Mouse (Mus musculus): ENCODE data around the gene Pdlim7. TPM values are rescaled to one million over a fixed set of nuclear protein-coding genes. Genes with fewer than 3 reads are reported as not detected.

Pdlim7 gene
- polyA plus RNA-seq, 1 experiment: 89.6 TPM

DNA sequence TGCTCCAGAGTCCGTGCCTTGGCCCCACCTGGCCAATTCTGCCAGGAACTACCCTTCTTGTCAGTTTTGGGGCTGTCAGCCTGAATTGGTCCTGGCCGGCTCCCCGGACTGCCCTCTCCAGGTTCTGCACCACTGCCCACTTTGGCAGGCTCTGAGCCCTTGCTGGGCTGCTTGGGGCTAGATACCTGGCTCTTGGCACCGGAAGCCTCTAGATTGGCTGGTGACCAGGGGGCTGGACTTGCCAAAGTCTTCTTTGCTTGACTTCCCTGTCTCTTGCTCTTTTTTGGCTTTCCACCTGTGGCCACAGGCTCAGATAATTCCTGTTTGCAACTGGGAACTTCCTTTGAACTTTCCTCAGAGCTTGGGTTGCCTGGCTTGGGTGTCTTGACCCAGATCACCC lies 29.4 kb upstream of the Pdlim7 start:
- no peak for TF ChIP-seq CTCF (IDR thresholded peaks at IDR 0.05; ENCODE audit: control insufficient read depth, insufficient read depth, low read length)
- TF ChIP-seq POLR2A (IDR thresholded peaks at IDR 0.05; ENCODE audit: borderline replicate concordance, control insufficient read depth, low read depth, low read length): no peak
- 93% methylated on average over 4 of the region's 4 CpGs for WGBS
- no peaks in the 10 kb centered on the region; the same call in 1 of the 2 replicates for H3K4me1 ChIP-seq (ENCODE audit: control insufficient read depth, insufficient read depth, low read length)
- no peak overlapping the region for H3K27ac ChIP-seq (ENCODE audit: control insufficient read depth, insufficient read depth, low read depth, low read length, poor library complexity)
- H3K4me3 ChIP-seq (replicated peaks; ENCODE audit: control insufficient read depth, low read depth, low read length): no peak overlapping the region

DNA sequence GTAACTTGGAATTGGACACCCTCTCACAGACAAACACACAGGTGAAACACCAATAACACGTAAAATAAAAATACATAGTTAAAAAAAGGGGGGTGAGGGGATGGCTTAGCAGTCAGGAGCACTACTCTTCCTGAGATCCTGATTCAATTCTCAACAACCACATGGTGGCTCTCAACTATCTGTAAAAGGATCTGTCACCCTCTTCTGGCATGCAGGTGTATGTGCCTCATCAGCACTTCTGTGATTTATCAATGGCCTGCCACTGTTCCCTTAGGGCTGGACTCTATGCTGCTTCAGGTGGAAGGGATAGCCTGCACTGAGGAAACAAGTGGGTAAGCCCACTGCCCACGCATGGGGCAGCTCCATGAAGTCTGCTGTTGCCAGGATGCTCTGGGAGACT lies 27.5 kb upstream of the Pdlim7 start:
- WGBS: 81% methylated on average over 2 of the region's 2 CpGs
- H3K4me1 ChIP-seq (ENCODE audit: control insufficient read depth, insufficient read depth, low read length): no peaks in the 10 kb centered on the region; the same call in 1 of the 2 replicates
- no peak overlapping the region for H3K27ac ChIP-seq (ENCODE audit: control insufficient read depth, insufficient read depth, low read depth, low read length, poor library complexity)
- no peak overlapping the region for H3K4me3 ChIP-seq (replicated peaks; ENCODE audit: control insufficient read depth, low read depth, low read length)
- no peak for TF ChIP-seq CTCF (IDR thresholded peaks at IDR 0.05; ENCODE audit: control insufficient read depth, insufficient read depth, low read length)
- no peak for TF ChIP-seq POLR2A (IDR thresholded peaks at IDR 0.05; ENCODE audit: borderline replicate concordance, control insufficient read depth, low read depth, low read length)

DNA sequence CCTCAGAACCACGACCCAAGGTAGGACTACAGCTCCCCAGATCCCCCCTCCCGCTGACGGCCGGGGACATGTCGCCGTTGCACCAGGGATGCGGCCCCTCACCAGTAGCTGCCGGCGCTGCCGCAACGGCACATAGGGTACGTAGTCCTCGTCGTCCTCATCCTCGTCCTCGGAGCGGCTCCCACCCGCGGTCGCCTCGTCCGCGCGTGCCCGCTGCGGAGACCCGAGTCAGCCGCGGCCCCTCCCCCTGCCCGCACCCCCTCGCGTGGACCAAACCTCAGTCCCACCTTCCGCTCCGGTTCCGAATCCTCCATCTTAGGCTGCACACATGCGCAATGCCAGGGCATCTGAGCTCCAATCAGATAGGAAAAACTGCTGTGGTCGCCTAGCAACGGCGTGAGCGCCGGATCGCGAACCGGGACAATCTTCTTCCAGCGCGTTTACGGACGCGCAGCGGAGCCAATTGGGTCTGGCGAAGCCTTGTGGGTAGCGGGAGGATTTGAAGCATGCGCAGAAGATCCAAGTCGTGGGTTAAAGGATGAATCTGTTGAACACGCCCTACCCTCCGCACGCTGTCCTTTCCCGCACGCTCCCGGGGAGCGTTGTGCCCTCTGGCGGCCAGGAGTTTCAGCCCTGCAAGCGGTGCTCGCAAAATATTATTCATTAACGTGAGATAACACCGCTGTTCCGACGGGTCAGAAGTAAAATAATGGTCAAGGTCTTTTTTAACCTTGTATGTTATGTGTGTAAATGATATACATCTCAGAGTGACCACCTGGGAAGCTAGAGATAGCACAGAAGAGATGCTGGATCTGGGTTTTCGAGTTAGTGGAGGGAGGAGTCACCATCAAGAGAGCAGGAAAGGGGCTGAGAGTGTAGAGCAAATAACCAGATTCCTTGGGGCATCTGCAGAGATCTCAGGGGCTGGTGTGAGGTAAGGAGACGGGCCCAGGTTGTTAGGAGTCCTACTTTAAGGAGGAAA lies 23.0 kb upstream of the Pdlim7 start, which contains the start of gene Ddx41:
Gene Ddx41 (minus strand): TSS at position 465 of the 982 bp plus-strand sequence.
- peak within 1 kb of the TSS; percentile 80 for H3K4me3 ChIP-seq (replicated peaks; ENCODE audit: control insufficient read depth, low read depth, low read length)
- no peaks in the 10 kb centered on the region; the same call in 1 of the 2 replicates for H3K4me1 ChIP-seq (ENCODE audit: control insufficient read depth, insufficient read depth, low read length)
- 1% methylated on average over 70 of the region's 70 CpGs for WGBS
- TF ChIP-seq CTCF (IDR thresholded peaks at IDR 0.05; ENCODE audit: control insufficient read depth, insufficient read depth, low read length) (peak; percentile 98), POLR2A (IDR thresholded peaks at IDR 0.05; ENCODE audit: borderline replicate concordance, control insufficient read depth, low read depth, low read length) (peak; percentile 27; the same call in 1 of the 2 replicates)
- peak within 1 kb of the TSS; percentile 15; the same call in 1 of the 2 replicates for H3K27ac ChIP-seq (ENCODE audit: control insufficient read depth, insufficient read depth, low read depth, low read length, poor library complexity)

DNA sequence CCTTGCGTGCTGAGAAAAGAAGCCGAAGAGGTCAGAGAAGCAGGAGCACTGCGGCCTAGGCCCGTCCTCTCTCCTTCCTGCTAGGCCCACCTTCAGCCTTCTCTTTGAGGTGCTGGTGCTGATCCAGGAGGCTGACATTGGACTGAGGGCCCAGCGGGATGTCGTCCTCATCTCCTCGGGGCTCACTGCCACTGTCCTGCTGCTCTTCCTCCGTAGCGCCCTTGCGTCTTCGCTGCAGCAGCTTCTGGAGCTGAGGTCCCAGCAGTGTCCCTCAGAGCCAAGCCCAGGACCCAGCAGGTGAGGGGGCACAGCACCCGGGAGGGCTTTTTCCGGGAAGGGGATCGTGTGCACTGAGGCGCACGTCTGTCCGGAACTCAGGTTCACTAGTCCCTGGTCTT lies 22.3 kb upstream of the Pdlim7 start:
- Histone ChIP-seq H3K27ac (ENCODE audit: control insufficient read depth, insufficient read depth, low read depth, low read length, poor library complexity) (peak overlapping the region; percentile 4; the same call in 1 of the 2 replicates), H3K4me3 (replicated peaks; ENCODE audit: control insufficient read depth, low read depth, low read length) (peak overlapping the region; percentile 80), H3K4me1 (ENCODE audit: control insufficient read depth, insufficient read depth, low read length) (peaks cover 2% of the 10 kb centered on the region; the same call in 1 of the 2 replicates)
- no peak for TF ChIP-seq CTCF (IDR thresholded peaks at IDR 0.05; ENCODE audit: control insufficient read depth, insufficient read depth, low read length)
- no peak for TF ChIP-seq POLR2A (IDR thresholded peaks at IDR 0.05; ENCODE audit: borderline replicate concordance, control insufficient read depth, low read depth, low read length)
- 17% methylated on average over 17 of the region's 17 CpGs for WGBS

DNA sequence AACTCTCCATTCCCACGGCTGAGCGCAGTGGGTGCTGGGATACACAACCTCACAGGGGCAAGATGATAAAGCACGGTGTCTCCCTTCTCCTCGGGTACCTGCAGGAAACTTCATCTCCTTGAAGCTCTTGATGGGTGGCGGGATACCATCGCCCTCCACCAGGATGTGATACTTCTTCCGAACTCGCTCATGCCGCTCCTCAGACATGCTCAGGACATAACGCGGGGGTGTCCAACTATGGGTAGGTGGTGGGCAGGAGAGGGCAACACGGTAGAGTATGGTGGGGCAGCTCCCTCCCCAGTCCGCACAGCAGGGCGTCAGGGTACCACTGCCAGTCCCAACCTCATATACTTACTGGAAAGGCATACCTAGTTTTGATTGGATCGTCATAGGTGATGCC lies 21.7 kb upstream of the Pdlim7 start:
- Histone ChIP-seq H3K27ac (ENCODE audit: control insufficient read depth, insufficient read depth, low read depth, low read length, poor library complexity) (no peak overlapping the region), H3K4me3 (replicated peaks; ENCODE audit: control insufficient read depth, low read depth, low read length) (no peak overlapping the region), H3K4me1 (ENCODE audit: control insufficient read depth, insufficient read depth, low read length) (peaks cover 5% of the 10 kb centered on the region)
- no peak for TF ChIP-seq POLR2A (IDR thresholded peaks at IDR 0.05; ENCODE audit: borderline replicate concordance, control insufficient read depth, low read depth, low read length)
- no peak for TF ChIP-seq CTCF (IDR thresholded peaks at IDR 0.05; ENCODE audit: control insufficient read depth, insufficient read depth, low read length)
- 86% methylated on average over 15 of the region's 15 CpGs for WGBS

DNA sequence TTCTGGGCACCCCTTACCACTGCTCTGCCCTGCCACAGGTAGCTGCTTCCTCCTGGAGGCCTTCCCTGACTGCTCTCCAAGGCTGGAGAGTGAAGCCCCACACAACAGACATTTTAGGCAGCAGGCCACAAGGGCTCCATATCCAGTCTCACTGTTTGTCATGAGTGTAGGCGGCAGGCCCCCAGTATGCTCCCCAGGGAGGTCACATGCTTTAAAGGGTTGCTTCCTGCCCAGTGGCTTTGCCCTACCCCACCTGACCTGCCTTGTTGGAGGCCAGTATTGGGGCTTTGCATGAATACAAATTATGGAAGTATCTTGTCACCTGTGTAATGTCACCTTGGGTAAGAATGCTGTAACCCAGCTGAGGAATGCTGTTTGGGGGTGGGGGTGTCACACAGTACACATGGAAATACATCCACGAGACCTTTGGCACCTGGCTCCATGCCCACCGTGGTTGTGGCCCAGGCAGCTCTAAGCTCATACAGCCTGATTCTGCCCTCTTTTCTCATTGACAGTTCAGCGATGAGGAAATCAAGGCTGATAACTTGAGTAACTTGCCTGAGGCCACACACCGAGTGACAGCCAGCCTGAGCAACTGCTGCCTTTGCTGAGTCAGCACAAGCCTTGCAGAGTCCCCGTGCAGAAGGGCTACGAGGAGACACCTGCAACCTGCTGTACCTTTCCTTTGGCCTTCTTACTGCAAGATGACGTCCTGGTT lies 15.9 kb upstream of the Pdlim7 start, which contains the start of gene Dok3:
Gene Dok3 (minus strand): TSS at position 99 of the 718 bp plus-strand sequence.
- Histone ChIP-seq H3K4me3 (replicated peaks; ENCODE audit: control insufficient read depth, low read depth, low read length) (peak within 1 kb of the TSS; percentile 83), H3K27ac (ENCODE audit: control insufficient read depth, insufficient read depth, low read depth, low read length, poor library complexity) (peak within 1 kb of the TSS; percentile 97), H3K4me1 (ENCODE audit: control insufficient read depth, insufficient read depth, low read length) (peaks cover 18% of the 10 kb centered on the region)
- WGBS: 11% methylated on average over 8 of the region's 8 CpGs
- no peak for TF ChIP-seq CTCF (IDR thresholded peaks at IDR 0.05; ENCODE audit: control insufficient read depth, insufficient read depth, low read length)
- TF ChIP-seq POLR2A (IDR thresholded peaks at IDR 0.05; ENCODE audit: borderline replicate concordance, control insufficient read depth, low read depth, low read length): no peak

DNA sequence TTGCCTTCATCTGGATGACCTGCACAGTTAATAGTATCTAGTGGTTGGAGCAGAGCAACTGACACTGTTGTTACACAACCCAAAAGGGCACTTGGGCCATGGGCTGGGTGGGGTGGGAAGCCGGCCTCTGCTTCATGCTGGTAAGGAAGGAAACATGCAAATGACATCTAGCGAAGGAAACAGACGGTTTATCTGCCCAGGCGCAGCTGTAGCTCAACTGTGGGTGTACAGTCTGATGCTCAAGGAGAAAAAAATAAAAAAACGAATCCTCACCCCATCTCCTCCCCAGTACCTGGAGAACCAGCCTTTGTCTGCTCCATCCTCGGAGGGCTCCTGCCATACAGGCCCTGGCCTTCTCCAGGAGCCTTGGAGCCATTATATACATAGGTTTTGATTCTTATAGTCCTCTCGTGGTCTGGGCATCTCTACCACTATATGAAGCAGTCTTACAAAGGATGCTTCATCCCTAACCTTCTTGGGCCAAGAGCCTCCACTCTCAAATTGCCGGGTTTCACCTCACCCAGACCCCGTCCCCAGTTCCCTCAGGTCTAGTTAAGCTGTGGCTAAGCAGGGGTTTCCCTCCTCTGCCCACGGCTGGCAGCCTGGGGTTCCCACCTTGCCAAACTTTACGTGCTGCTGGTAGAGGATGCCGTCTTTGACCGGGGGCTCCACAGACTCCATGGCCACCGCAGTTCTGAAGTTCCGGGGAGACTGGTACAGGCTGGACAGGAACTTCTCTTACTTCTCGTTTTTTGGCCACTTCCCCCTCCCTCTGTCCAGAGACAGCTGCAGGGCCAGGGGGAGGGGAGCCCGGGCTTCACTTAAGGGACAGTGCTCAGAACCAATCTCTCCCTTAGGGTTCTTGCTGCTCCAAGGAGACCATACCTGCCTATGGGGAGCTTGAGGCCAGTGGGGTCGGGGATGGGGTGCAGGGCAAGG lies 14.6 kb upstream of the Pdlim7 start:
- peak overlapping the region; percentile 97 for H3K27ac ChIP-seq (ENCODE audit: control insufficient read depth, insufficient read depth, low read depth, low read length, poor library complexity)
- TF ChIP-seq CTCF (IDR thresholded peaks at IDR 0.05; ENCODE audit: control insufficient read depth, insufficient read depth, low read length) (no peak), POLR2A (IDR thresholded peaks at IDR 0.05; ENCODE audit: borderline replicate concordance, control insufficient read depth, low read depth, low read length) (peak; percentile 74; the same call in 1 of the 2 replicates)
- peak overlapping the region; percentile 83 for H3K4me3 ChIP-seq (replicated peaks; ENCODE audit: control insufficient read depth, low read depth, low read length)
- peaks cover 18% of the 10 kb centered on the region for H3K4me1 ChIP-seq (ENCODE audit: control insufficient read depth, insufficient read depth, low read length)
- WGBS: 2% methylated on average over 18 of the region's 18 CpGs

Measured in bone marrow, adult 2 months (tissue).